Mouse (Mus musculus): ENCODE measurements around the gene Fam110a.

Gene Fam110a

GRCm38 (mm10) chr2:151979470-151980354, at the start of gene Fam110a:
Gene Fam110a (minus strand): TSS chr2:151980219.
- DNase-seq (ENCODE audit: low read depth in 1 of 2, low spot score in 2 of 2) = peak; percentile 69 to 79

GRCm38 (mm10) chr2:152029252-152030082, 49.4 kb upstream of the Fam110a start:
- DNase-seq (ENCODE audit: low read depth in 1 of 2, low spot score in 2 of 2) = peak; percentile 19 to 62

GRCm38 (mm10) chr2:152024883-152025422, 44.9 kb upstream of the Fam110a start:
- DNase-seq (ENCODE audit: low read depth in 1 of 2, low spot score in 2 of 2) = no peak

DNA sequence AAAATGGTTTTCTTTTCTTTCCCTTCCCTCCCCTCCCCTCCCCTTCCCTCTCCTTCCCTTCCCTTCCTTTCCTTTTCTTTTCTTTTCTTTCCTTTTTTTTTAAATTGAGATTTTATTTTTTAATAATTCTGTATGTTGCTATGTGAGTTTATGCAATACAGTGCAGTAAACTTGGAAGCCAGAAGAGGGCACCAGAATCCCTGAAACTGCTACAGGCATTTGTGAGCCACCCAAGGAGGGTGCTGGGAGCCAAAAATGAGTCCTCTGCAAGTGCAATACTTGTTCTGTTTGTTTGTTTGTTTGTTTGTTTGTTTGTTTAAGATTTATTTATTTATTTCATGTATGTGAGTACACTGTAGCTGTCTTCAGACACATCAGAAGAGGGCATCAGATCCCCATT, 42.0 kb upstream of the Fam110a start:
- no peak for DNase-seq (ENCODE audit: low read depth in 1 of 2, low spot score in 2 of 2)

- peak in 1 of 2 experiments; percentile 21 for DNase-seq (ENCODE audit: low read depth in 1 of 2, low spot score in 2 of 2)
These were observed 40.2 kb upstream of the Fam110a start for GRCm38 (mm10) chr2:152020255-152020654.

DNA sequence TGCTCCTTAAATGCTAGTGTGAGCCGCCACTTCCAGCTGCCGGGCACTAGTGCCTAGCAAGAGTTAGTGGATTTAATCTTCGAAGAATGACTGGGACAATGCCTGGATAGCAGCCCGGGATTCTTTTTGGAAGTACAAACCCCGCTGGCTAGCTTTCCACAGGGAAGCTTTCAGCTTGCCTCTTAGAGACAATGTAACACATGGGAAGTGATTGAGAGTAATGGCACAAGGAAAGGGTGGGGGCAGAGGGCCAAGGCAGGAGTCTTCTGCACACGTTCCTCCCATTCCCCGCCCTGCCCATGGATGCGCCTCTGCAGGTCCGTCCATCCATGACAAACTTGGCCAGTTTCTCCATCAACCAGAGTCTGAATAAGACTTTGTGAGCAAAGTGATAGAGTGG, 36.6 kb upstream of the Fam110a start:
- DNase-seq (ENCODE audit: low read depth in 1 of 2, low spot score in 2 of 2) = no peak

- no peak for DNase-seq (ENCODE audit: low read depth in 1 of 2, low spot score in 2 of 2)
These were observed 36.0 kb upstream of the Fam110a start for GRCm38 (mm10) chr2:152015997-152016396.

DNA sequence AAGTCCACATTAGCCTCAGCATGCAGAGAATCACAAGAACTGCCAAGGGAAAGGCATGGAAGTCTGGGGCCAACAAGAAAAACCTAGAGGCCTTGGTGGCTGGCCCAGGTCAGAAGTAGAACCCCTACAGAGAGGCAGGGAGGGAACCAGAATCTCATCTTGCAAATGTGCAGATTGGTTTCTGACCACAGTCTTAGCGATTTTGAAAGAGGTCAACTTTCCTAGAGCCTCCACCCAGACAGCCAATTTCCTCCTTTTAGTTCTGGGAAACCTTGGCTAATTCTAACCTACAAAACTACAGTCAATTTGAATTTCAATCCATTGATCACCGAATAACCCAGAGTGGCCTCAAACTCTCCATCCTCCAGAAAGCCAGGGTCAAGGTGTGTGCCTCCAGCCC, 32.7 kb upstream of the Fam110a start:
- DNase-seq (ENCODE audit: low read depth in 1 of 2, low spot score in 2 of 2) = no peak

DNA sequence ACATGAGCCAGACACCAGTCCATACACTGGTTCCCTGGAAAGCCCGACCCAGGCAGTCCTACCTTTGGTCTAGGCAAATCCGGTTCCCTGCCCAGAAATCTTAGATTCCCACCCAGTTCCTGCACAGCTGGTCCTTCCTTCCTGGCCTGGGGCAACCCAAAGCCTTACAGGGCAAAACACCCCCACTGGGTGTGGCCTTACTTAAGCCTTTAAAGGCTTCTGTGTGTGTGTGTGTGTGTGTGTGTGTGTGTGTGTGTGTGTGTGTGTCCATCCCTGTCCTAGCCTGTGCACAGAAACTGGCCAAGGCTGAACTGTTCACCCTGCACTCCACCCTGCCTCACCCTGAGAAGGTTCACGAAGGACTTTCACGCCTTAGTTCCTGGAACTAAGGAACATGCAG, 32.2 kb upstream of the Fam110a start:
- DNase-seq (ENCODE audit: low read depth in 1 of 2, low spot score in 2 of 2) = no peak

GRCm38 (mm10) chr2:152011724-152012123, 31.7 kb upstream of the Fam110a start:
- DNase-seq (ENCODE audit: low read depth in 1 of 2, low spot score in 2 of 2) = no peak

GRCm38 (mm10) chr2:152010661-152011060, 30.6 kb upstream of the Fam110a start:
- no peak for DNase-seq (ENCODE audit: low read depth in 1 of 2, low spot score in 2 of 2)

DNA sequence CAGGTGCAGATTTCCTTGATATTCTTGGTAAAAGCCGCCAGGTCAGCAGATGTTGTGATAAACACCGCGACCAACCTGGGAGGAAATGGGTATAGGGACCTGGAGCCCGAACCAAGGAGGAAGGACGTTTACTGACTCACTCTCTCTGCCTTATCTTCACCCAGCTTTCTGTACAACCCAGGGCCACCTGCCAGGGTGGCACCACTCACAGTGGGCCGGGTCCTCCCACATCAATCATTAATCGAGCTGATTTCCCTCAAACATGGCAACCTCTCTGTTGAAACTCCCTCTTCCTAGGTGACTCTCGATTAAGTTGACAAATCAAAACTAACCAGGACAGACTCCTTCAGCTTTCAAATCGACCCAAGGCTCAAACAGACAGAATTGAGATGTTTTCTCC, 30.2 kb upstream of the Fam110a start:
- DNase-seq (ENCODE audit: low read depth in 1 of 2, low spot score in 2 of 2) = no peak

DNA sequence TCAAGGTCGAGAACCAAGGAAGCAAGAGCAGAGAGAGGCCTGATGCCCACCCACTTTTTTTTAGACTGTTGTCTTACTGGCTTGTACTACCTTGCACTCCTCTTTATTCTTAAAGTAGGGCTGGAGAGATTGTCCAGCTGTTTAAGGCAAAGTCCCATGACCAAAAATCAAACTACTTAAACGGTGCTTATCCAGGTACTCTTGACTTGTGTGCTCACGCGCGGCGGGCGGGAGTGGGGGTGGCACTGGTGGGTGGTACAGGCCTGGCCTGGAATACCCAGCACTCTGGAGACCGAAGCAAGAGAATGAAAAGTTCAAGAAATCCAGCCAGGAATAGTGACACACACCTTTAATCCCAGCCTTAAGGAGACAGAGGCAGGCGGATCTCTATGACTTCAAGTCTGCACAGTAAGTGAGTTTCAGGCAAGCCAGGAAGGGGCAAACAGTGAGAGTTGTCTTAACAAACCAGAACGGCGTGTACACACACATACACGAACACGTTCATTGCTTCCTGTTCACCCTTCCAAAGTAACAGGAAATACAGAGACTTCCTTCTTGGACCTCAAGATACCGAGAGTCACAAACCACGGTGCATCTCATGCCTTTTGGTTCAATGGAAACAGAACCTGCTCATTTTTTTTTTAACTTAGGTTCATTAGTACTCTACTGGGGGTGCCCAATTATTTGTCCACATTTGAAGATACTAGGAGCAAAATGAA, 29.2 kb upstream of the Fam110a start:
- no peak for DNase-seq (ENCODE audit: low read depth in 1 of 2, low spot score in 2 of 2)

DNA sequence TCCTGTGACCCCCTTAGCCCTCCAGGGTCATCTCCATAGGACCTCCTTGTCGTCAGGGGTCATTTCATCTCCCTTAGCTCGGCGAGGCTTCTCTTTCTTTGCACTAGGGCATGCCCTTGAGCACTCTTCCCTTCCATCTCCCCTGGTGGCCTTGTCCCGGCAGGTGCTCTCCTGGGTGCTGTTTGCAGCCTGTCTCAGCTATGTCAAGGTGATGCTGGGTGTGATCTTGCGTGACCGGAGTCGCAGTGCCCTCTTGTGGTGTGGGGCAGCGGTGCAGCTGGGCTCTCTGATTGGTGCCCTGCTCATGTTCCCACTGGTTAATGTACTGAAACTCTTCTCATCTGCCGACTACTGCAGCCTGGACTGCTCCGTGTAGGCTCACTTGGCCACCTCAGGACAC, 27.8 kb upstream of the Fam110a start:
- DNase-seq (ENCODE audit: low read depth in 1 of 2, low spot score in 2 of 2) = no peak

- DNase-seq (ENCODE audit: low read depth in 1 of 2, low spot score in 2 of 2) = no peak
These were observed 22.5 kb upstream of the Fam110a start for GRCm38 (mm10) chr2:152002529-152002928.

GRCm38 (mm10) chr2:152000735-152001134, 20.7 kb upstream of the Fam110a start:
- no peak for DNase-seq (ENCODE audit: low read depth in 1 of 2, low spot score in 2 of 2)

DNA sequence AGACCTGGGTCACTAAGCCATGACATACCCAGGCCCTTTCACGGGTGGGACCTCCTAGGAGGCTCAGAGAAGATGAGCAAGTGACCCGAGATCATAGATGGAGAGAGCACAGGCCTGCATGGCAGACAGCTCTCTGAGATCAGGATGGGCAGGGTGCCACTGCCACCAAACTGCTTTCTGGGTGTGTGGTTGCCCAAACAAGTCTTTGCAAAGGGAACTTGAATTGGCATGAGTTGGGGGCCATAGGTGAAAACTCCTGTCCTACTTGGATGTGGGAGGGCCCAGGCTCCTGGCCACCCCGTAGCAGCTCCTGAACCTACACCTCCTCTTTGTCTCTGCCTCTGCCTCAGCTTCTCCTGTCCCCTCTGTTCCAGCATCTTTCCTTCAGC, 20.3 kb upstream of the Fam110a start:
- no peak for DNase-seq (ENCODE audit: low read depth in 1 of 2, low spot score in 2 of 2)

DNA sequence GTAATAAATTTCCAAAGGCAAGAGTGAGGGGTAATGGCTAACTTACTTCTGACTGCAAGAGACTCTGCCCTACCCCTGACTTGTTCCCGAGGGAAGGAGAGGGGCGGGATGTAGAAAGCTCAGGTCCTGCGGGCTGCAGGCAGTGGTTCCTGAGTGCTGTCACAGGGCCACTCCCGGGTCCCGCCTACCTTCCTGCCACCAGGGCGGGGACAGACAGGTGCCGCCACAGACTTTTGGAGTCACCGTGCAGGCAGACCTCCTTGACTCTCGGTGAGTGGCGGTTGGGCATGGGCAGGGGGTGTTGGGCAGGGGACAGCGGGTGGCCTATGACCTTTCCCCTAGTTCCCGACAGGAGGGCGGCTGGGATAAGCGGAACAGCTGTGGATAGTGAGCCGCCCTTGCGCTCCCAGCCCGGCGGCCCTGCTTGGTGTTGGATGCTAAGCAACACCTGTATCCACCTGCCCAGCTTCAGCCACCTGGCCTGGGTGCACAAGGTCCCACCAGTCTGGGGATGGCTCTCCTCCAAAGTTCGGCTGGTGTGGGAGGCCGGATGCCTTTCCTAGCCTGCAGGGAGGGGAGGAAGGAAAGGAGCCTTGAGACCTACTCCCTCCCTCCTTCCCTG, 19.8 kb upstream of the Fam110a start:
- DNase-seq (ENCODE audit: low read depth in 1 of 2, low spot score in 2 of 2) = no peak

- DNase-seq (ENCODE audit: low read depth in 1 of 2, low spot score in 2 of 2) = no peak
These were observed 18.9 kb upstream of the Fam110a start for GRCm38 (mm10) chr2:151998932-151999331.

GRCm38 (mm10) chr2:151998505-151998899, 18.5 kb upstream of the Fam110a start:
- no peak for DNase-seq (ENCODE audit: low read depth in 1 of 2, low spot score in 2 of 2)
